Mouse (Mus musculus) inflammation-experienced regulatory T-cells, adult 16 weeks (primary cell): ENCODE data around the gene Tmcc2. TPM values are rescaled to one million over a fixed set of nuclear protein-coding genes. Genes with fewer than 3 reads are reported as not detected.

Source experiments
- polyA plus RNA-seq: library from polyadenylated mRNA; unstranded; fragments of 100-300 nt; shearing (Covaris generic); gene quantifications from one replicate; pipeline ENCODE4 v1.2.1, GENCODE M21; 2017

Tmcc2 gene
- 1.0 TPM for polyA plus RNA-seq

DNA sequence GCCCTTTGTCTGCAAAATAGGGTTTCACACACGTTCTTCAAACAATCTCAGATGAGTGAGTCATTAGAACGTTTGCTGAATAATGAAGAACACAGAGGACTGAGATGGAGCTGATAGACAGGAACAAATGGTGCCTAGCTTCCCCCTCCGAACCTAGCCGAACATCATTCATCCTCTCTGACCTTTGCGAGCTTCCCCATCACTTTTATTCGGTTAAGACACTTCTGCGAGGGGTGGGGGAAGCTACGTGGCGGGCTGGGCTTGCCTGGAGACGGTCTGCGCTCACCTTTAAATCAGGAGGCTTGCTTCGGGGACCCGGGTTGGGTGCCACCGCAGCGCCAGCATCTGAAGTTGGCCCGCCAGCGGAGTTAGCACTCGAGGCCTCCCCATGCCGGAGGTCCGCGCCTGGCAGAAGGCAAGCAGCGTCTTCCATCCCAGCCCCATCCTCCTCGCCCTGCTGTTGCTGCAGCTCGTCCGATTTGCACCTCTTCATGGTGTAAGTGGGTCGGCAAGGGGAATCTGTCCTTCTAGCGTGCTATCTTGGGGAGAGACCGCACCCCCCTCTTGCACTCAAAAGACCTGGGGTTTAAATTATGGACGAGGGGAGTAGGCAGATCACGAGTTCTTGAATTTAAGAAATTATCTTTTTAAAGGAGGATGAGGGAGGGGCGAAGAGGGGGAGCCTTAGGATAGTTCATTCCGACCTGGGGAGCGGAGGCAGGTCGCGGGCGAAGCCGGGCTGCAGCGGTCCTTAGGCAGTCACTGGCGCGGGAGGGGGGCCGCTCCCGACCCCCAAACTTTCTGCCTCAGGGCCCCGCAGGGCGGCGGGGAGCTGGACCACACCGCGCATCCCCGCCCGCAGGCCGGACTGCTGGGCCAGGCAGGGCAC is at the start of gene Tmcc2:
Tmcc2 (minus strand) TSS at position 591 of the 889 bp plus-strand sequence.

GRCm38 (mm10) chr1:132417319-132418251 is 26.5 kb upstream of the Tmcc2 start, which contains the start of gene Dstyk:
TSS of gene Dstyk (plus strand) at chr1:132417555.

GRCm38 (mm10) chr1:132315889-132316624 is 75.0 kb downstream of the Tmcc2 start, which contains the start of gene Nuak2:
TSS of gene Nuak2 (plus strand) at chr1:132316126.

Other genes with a start within 250 kb of the Tmcc2 start
- gene Lemd1, start 199.8 kb downstream of the Tmcc2 start, polyA plus RNA-seq, result not detected
- gene AC124108.1, start 199.8 kb downstream of the Tmcc2 start, polyA plus RNA-seq, result not detected
- not detected for gene Gm10188, start 161.5 kb downstream of the Tmcc2 start, polyA plus RNA-seq
- gene Klhdc8a, start 92.7 kb downstream of the Tmcc2 start, polyA plus RNA-seq, result not detected
- 5.8 TPM for gene Nuak2, start 75.2 kb downstream of the Tmcc2 start, polyA plus RNA-seq
- gene Dstyk, start 26.3 kb upstream of the Tmcc2 start, polyA plus RNA-seq, result 10.4 TPM
- 86.5 TPM for gene Rbbp5, start 86.1 kb upstream of the Tmcc2 start, polyA plus RNA-seq
- gene Tmem81, start 114.9 kb upstream of the Tmcc2 start, polyA plus RNA-seq, result 14.0 TPM
- not detected for gene Cntn2, start 152.0 kb upstream of the Tmcc2 start, polyA plus RNA-seq